Mouse (Mus musculus) T-helper 17 cell (primary cell): ENCODE results near the gene Cdyl.

Experiments used
- in situ Hi-C, 2 experiments: fragments of 300-600 bp; cut with MboI, MseI; formaldehyde crosslinking; loops; 1 replicate in 1 of 2; 2 replicates in 1 of 2; pipeline ENCODE4 v1.15.1; 2025; ENCODE audit warnings: high pct_unique_total_duplicates in 2 of 2

Cdyl gene

DNA sequence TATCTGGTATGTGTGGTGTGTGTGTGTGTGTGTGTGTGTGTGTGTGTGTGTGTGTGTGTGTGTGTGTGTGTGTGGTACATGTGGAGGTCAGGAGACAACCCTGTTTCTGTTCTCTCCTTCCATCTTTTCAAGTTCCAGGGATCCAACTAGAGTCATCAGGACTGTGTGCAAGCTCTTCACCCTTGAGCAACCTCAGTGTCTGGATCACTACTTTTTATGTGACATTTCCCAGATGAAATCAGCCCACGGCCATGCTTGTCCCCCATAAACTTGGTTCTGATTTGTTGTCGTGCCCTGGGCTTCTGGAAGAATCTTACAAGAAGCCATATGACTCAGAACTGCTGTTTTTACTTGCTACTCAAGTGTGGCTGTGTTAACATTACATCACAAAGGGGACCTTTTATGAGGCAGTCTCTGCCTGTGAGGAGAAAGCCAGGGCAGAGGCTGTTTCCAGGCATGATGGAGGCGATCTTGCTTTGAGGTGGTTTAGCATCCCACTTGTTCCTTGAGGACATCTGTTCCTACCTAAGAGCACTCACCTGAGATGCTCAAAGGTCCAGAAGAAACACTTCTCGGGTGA lies at the start of gene Cdyl:
Gene Cdyl (plus strand): TSS at position 428 of the 580 bp plus-strand sequence.
- in situ Hi-C loops, result no loop called here

DNA sequence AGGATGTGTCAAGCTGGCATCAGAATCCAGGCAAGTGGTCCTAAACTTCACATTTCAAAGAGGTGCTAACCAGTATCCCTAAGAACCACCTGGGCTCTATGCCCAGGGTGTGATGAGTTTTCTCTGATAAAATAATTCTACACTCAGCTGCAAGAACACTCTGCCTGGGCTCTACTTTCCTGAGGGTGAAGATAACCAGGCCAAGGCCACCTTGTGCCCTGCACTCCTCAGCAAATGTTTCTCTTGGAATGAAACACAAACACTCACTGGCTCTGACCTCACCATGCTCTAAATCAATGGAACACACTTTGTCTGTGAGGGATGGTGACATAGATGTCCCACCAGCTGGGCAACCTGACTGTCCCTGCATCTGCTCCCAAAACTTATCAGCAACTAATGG lies 48.9 kb upstream of the Cdyl start:
- in situ Hi-C loops, result loop anchor here (10.0 kb wide), 2 partner anchors 346 to 1474 kb away; no protein-coding TSS in a partner anchor

DNA sequence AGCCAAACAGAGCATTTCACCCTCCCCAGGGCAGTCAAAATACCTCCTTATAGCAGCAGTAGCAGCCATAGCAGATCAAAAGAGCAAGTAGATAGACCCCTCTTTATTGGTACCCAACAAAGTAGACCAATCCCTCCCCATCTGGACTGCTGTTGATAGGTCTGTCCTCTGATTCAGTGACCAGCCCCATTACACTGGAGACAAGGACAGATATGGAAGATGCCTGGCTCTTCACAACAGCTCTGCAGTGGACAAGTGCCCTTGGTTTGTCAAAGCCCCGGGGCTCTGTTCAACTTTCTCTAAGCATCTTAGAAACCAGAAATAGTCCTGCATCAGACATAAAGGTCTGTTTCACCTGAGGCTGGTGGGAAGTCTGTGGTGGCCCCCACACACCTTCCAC lies 47.1 kb upstream of the Cdyl start:
- in situ Hi-C loops, result loop anchor here (10.0 kb wide), 2 partner anchors 348 to 1472 kb away; no protein-coding TSS in a partner anchor

DNA sequence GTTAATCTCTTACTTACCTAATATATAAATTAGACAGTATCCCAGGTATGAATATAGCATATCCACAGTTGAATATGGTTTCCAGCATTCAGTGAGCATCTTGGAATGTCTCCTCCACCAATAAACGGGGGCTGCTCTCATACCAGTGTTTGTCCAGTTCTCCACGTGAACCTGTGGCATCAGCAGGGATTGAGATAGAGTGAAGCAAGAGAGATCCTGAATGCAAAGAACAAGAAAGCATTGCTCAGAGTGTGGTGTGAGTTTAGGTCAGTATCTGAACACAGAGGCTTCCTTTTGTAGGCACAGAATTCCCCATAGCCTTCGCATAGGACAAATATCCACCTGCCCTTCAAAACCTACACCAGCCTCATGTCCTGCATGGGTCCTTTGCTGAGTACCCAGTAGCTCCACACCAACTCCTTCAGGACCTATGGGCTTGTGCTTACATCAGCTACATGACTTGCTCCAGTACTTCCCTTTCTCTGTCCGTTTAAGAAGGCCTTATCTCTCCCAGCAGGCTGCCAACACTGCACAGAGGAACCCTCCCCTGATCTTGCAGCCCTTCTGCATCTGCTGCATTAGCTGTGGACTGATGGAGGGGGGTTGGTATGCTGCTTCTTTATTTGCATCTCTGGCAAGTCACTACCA lies 44.7 kb upstream of the Cdyl start:
- in situ Hi-C loops, result loop anchor here (10.0 kb wide), 2 partner anchors 350 to 1470 kb away; no protein-coding TSS in a partner anchor

DNA sequence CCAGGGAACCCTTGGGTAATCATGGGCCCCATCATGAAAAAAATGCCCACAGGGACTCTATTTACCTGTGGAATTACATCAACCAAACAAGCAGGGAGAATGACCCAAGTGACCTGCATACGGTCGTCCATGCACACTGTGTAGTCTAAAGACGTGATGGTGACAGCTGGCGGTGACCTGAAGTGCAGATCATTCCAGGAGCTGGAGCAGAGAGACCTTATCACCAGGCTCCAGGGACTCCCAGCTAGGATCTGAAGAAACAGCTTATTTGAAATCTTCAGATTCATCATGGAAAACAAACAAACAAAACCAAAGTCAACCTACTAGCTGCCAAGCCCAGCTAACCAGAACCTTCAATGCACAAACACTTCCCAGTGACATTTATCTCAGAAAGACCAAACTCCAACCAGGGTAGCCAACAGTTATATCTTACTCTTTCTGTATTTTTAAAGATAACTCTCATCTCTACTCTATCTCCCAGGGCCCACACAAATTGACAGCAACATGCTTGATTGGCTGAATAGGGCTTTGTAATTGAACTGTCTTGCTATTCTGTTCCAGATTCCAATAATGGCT lies 43.0 kb upstream of the Cdyl start:
- in situ Hi-C loops, result loop anchor here (10.0 kb wide), 2 partner anchors 352 to 1468 kb away; no protein-coding TSS in a partner anchor

DNA sequence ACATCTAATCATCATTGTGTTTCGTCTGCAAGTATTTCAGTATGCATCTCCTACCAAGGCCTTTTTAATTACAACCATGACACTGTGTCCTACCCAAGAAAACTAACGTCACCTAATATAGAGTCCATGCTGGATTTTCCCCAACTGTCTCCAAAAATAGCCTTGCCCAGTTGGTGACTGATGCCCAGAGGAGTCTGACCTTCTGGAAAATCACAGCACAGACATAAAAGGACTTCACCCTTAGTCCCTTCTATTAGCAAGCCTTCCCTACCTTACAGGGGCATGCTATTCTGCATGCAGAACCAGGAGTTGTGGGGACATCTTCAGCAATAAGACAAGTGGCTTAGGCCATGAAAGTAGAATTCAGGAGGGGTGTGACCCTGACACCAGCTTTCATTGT lies 40.3 kb upstream of the Cdyl start:
- in situ Hi-C loops, result loop anchor here (10.0 kb wide), 2 partner anchors 355 to 1465 kb away; no protein-coding TSS in a partner anchor

DNA sequence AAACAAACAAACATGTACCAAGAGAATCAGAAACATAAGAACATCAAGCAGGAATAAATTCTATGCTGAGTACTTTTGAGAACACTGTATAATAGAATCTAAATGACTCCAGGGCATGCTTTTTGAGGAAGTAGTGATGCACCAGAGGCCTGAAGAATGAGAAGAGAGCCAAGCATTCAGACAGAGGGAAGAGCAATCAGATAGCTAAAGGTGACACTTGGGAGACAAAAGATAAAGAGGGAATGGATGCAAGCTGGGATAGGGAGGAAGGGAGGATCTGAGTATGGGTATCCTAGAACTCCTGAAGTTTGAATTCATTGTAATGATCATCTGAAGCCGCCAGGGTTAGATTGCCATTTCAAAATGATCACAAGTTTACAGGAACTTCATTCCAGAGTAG lies 38.9 kb upstream of the Cdyl start:
- in situ Hi-C loops, result no loop called here

DNA sequence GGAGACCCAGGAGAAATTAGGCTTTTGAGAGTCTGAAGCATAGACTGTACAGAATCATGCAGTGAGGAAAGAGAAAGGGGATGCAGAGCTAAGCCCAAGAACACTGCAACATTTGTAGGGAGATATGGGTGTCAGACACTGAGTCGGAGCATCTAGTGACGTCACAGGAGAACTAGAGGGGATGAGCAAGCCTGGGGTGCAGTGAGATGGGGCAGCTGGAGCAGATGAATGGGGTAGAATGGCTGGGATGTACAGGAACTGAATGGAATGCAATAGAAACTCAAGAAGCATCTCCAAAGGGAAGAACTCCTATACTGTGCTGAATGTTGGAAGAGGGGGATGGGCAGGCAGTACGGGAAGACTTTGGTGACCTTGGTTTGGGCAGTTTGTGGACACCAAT lies 34.8 kb upstream of the Cdyl start:
- in situ Hi-C loops, result no loop called here

DNA sequence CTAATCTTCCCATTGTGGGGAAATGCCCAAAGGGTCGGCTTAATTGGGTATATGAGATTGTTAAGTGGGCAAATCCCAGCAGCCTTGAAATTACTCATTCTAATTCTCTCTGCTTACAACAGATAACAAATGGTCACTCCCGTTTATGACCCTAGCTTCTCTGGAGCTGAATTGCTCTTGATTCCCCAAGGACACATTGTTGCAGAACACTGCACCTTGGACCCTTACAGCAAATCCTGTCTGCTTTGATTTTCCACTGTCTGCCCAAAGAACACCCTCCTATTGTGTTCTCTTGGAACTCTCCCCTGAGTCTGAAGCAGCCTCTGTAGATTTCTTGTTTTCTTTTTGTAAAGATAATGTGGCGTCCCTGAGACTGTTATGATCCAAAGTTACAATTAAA lies 34.1 kb upstream of the Cdyl start:
- in situ Hi-C loops, result no loop called here

DNA sequence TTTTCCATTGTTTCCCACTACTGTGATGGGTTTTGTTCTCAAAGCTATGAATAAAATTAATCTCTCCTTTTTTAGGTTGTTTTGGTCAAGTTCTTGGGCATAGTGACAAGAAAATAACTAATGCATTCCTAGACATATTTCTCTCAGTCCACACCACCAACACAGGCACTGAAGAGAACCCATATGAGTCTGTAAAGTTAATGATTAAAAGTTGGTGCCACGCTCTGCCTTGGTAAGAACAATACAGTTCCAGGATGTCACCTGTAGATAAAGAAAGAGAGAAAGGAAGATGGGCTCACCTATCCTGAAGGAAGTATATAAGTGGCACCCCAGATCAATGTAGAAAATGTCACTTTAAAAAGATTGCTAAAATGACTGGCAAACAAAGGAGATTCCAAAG lies 32.3 kb upstream of the Cdyl start:
- in situ Hi-C loops, result no loop called here

DNA sequence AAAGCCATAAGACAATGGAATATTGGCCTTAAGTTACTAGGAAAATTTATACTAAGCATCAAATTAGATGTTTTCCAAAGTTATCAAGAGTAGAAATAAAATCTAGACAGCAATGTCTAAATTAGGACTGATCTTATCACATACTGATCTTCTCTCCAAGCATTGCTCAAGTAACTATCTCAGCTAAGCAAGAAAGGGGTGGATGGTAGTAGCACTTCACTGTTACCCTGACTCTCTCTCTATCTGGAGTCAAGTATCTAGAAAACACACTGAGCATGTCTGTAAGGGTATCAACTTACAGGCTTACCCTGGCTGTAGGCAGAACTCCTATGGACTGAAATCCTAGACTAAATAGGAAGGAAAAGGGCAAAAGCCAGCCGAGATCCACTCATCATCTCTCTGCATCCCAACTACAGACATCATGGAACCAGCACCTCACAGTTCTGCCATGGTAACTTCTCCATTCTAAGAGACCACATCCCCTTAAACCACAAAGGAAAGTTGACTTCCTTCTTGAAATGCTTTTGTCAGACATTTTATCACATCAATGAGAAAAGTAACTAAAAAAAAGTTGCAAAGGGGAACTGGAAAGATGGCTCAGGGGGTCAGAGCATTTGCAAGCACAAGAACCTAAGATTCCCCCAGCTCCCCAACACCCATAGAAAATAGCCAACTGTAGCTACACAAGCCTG lies 12.4 kb upstream of the Cdyl start:
- in situ Hi-C loops, result no loop called here

DNA sequence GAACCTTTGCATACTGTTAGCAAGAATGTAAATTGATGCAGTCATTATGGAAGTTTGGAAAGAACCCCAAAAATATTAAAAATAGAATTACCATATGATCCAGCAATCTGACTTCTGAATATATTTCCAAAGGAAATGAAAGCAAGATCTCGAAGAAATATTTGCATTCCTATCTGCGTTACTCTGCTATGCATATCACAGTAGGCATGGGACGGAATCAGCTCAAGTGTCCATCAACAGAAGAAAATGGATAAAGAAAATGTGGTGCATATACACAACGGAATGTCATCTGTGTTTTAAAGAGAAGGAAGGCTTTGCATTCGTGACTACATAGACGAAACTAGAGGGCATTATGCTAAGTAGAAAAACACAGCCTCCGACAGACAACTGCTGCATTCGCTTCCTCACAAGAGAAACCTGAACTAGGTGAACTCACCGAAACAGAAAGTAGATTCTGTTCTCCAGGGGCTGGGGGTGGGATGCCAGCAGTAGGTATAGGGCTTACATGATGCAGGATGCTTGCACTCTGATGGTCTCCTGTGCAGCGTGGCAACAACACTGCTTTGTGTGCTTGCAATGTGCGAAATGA lies 9.3 kb upstream of the Cdyl start:
- in situ Hi-C loops, result no loop called here

DNA sequence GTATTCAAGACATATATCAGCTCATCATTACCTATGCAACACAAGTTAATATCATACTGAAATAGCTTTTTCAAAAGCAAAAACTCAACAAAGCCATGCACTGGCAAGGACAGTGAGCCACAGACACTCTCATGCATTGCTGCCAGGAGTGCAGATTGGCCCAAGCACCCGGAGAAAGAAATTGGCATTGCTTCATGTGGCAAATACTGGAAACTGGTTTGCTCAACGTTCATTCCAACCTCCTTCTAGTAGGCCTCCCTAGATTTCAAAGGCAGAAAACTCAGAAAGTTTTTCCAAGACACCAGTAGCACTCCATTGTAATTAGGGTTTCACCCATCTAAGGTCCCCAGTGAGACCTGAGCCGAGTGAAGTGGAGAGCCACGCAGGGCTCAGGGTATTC lies 6.8 kb upstream of the Cdyl start:
- in situ Hi-C loops, result no loop called here

DNA sequence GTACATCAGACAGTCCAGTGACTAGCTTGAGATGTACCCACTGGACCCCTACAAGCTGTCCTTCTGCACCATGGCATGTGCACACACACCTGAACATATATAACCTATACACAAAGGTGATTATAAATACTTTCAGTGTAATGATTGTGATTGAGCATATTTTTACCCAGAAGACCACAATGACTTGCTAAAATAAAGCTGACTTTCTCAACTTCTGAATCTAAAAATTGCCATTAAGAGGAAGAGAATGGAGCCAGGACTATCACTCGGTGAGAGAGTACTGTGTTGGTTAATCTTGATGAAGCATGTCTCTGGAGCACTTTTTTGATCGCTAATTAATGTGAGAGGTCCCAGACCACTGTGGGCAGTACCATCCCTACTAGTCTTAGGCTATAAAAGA lies 2.8 kb upstream of the Cdyl start:
- in situ Hi-C loops, result no loop called here

DNA sequence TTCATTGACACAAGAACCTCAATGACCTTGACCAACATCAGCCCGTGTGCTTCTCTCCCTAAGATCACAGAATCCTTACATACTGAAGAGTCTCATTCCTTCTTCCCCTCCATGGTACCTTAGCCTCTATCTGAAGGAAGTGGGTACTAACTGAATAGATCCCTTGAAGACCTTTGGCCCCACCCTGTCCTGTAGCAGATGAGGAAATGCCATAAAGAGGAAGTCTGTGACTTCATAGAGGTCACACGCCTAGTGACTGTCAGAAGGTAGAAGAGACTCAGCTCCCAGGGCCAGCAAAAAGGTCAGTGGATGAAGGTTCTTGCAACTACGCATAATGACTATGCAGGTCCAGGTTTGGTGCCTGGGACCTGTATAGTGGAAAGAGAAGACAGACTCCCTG lies 5.8 kb downstream of the Cdyl start:
- in situ Hi-C loops, result no loop called here

DNA sequence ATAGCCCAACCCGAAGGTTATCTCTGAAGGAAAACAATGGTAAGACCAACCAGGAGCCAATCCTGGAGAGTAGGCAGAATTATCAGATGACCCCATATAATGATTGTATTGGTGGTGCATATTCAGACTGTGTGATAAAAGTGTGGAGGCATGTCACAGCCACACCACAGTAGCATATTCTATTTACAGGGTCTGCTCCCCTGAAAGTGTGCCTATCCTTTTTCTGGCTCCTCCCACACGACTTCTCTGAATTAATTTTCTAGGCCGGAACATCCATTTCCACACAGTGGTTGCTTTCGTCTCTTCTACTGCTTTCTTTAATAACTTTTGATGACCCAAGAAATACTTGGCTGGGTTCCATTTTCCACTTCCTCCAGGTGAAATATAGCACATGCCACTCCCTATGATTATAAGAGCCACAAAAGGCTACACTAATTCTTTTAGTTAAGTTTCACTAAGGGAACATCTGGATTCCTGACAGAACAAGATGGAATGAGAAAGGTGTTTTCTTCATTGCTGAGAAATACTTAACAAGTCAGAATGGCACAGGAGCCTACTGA lies 10.4 kb downstream of the Cdyl start:
- in situ Hi-C loops, result no loop called here

DNA sequence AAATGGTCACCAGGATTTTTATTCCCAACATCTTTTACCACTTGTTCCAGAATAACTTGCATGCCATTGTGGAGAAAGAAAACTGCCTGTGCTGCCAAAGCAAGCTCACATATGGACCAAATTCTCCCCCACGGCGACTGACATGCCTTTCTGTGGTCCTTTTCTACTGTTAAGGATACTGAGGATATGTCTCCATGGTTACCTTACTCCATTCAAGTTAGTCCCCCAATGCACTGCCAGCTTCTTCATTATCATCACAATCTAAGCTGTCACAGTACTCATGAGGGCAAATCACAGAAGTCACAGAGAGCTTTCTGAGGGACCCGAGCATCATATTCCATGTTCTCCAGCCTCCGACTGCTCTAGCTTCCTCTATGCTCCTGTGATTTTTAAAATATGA lies 11.2 kb downstream of the Cdyl start:
- in situ Hi-C loops, result no loop called here

DNA sequence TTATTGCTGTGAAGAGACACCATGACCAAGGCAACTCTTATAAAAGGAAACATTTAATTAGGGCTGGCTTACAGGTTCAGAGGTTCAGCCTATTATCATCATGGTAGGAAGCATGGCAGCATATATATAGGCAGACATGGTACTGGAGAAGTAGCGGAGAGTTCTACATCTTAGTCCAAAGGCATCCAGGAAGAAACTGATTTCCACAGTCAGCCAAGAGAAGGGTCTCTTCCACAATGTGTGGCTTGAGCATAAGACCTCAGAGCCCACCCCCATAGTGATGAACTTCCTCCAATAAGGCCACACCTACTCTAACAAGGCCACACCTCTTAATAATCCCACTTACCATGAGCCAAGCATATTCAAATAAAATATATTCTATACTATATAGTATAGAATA lies 17.3 kb downstream of the Cdyl start:
- in situ Hi-C loops, result no loop called here

DNA sequence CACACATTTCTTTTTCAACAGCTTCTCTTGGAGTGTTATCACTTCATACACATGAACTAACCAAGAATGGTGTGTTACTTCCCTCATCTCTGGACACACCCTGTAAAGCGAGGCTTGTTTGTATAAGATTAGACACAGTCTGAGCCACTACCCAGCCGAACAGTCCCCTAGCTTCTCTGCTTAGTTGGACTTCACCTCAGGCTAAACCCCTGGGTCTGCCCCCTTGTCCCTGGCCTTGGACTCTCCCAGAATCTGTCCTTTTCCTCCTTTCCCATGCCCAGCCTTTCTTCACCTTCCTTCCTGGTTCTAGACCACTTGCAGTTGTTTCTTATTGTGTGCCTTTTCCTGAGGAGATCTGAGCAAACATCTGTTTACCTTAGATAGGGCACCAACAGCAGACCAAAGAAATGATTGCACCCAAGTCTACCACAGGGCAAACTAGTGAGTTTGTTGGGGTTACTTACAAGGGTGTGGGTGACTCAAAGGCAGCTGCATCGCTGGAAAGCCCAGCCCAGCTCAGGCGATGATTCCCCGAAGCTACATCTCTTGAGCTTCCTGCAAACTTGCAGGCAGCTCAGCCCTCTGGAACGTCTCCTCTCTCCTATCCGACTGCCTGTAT lies 17.9 kb downstream of the Cdyl start:
- in situ Hi-C loops, result no loop called here

DNA sequence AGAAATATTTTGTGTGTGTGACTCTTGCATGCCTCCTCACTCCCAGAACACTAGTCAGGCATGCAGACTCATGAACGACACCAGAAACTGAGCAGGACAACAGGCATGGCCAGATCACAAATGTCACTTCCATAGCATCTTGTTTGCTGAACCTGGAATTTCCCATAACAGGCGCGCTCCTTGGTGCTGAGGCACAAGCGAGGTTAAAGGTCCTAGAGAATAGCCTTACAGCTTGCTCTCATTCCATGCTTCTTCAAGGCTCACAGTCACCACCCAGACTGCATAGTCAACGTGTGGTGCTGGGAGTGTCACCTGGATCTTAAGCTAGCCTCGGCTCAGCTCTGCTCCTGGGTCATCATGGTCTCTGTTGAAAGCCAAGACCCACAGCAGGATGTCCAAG lies 19.1 kb downstream of the Cdyl start:
- in situ Hi-C loops, result no loop called here

DNA sequence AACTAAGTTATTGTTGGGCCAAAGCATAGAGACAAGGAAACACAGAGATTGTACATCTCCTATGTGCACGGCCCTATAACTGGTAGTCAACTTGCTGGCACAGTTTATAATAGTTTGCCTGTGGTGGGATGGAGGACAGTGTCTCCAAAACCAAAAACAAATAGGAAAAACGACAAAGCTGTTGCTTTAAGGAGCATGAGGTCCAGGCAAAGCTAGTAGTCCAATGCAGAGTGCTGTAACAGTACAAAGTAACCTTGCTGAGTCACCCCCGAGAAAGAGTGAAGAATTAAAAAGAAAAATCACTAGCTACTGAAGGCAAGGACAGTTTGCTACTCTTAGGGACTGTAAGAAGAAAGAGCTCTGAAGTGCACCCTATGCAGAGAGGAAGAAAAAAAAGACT lies 21.7 kb downstream of the Cdyl start:
- in situ Hi-C loops, result no loop called here
